14 mouse cellular contexts compared by ENCODE assay signal in the genomic region with DNA sequence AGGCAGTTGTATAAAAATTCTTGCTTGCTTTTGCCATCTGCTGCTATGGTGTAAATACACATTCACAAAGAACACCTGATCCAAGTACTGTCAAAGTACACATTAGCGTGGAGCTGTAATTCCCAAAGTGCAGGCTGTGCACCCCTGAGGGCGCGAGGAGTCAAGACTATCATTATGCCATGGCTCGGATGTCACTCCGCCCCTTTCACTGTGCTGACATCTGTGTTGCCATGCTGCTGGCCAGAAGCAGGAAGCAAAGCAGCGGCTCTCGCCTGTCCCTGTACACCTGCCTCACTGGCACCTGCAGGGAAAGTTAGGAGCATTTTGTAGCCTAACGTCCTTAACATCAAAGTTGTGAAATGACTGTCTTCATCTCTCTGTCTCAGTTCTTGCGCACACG.
"Had no signal": no experiment of that assay in that cellular context is flagged by ENCODE, and none has a peak within 500 bp of the region (broad histone marks: within the 10 kb centered on the region; RNA-seq: fewer than 3 reads in every experiment).

No protein-coding gene starts in this region.

- DNase-seq: kidney, adult 8-10 months; kidney, postnatal 36 days; lung, embryonic 14.5 days; lung, postnatal 10 days; lung, postnatal 4 days; retina, postnatal 1 day; thymus, postnatal 36 days had no signal

- H3K27me3 ChIP-seq: liver, embryonic 15.5 days; midbrain, embryonic 12.5 days had no signal

- H3K4me1 ChIP-seq: midbrain, embryonic 12.5 days had no signal

- H3K4me2 ChIP-seq: liver, embryonic 11.5 days; liver, embryonic 15.5 days; lung, embryonic 14.5 days; midbrain, embryonic 12.5 days had no signal

- H3K9ac ChIP-seq: liver, embryonic 15.5 days; lung, embryonic 14.5 days; midbrain, embryonic 12.5 days had no signal

- H3K9me3 ChIP-seq: liver, embryonic 15.5 days had no signal

- ATAC-seq: intestine, embryonic 16.5 days; midbrain, embryonic 16.5 days had no signal

- H3K4me3 ChIP-seq: layer of hippocampus, adult 2 months; liver, embryonic 15.5 days; midbrain, embryonic 12.5 days had no signal

- H3K27ac ChIP-seq: kidney, postnatal 0 days; layer of hippocampus, adult 2 months; liver, embryonic 15.5 days; midbrain, embryonic 12.5 days had no signal
